Mouse (Mus musculus): ENCODE measurements around the gene Plxdc1.

Plxdc1 gene

GRCm38 (mm10) chr11:97958641-97959299, 27.5 kb downstream of the Plxdc1 start:
- CTCF ChIA-PET = no interaction called here

GRCm38 (mm10) chr11:97956905-97957560, 29.2 kb downstream of the Plxdc1 start:
- CTCF ChIA-PET = interaction anchor here (0.5 to 1.4 kb wide), 2 partner anchors 46 to 49 kb away, joined by 4 to 10 read pairs; no protein-coding TSS in a partner anchor

DNA sequence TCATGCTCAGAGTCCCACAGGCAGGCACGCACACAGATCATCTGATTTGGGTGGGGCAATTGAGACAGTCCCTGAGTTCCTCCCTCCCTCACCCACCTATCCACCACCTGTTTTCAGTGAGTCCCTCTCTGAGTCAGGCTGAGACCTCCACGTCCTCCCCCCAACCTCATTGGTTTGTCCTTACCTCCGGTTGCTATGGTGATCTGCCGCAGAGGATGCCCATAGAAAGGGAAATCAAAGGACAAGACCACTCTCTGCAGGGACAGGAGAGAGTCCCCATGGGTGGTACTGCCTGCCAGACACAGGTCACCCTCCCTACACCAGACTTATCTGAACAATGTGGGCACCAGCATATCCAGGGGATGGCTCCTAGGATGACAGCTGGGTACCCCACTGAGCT, 30.3 kb downstream of the Plxdc1 start:
- CTCF ChIA-PET = no interaction called here

GRCm38 (mm10) chr11:97955146-97955902, 30.9 kb downstream of the Plxdc1 start:
- CTCF ChIA-PET = no interaction called here

GRCm38 (mm10) chr11:97954469-97955141, 31.6 kb downstream of the Plxdc1 start:
- CTCF ChIA-PET = no interaction called here

DNA sequence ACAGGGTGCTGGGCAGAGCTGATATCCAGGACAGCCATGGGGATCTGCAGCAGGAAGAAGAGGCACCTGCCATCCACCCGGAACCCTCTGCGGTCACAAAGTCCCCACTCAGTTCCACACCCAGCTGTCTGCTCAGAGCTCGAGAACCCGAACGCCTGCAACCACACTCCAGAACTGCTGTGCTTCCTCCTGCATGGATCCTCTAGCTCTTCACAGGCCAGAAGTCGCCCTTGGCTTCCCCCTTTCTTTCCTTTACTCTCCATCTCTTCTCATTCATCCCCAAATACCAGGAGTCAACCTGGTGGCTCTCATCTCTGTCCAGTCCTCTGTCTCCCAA, 32.3 kb downstream of the Plxdc1 start:
- CTCF ChIA-PET = no interaction called here

GRCm38 (mm10) chr11:97953179-97953938, 32.9 kb downstream of the Plxdc1 start:
- CTCF ChIA-PET = no interaction called here

- CTCF ChIA-PET = no interaction called here
These were observed 33.8 kb downstream of the Plxdc1 start for GRCm38 (mm10) chr11:97952367-97953006.

- CTCF ChIA-PET = interaction anchor here (0.5 to 0.7 kb wide), 2 partner anchors 10 to 1965 kb away, joined by 4 to 16 read pairs; no protein-coding TSS in a partner anchor
These were observed 36.4 kb downstream of the Plxdc1 start for GRCm38 (mm10) chr11:97949703-97950475.

DNA sequence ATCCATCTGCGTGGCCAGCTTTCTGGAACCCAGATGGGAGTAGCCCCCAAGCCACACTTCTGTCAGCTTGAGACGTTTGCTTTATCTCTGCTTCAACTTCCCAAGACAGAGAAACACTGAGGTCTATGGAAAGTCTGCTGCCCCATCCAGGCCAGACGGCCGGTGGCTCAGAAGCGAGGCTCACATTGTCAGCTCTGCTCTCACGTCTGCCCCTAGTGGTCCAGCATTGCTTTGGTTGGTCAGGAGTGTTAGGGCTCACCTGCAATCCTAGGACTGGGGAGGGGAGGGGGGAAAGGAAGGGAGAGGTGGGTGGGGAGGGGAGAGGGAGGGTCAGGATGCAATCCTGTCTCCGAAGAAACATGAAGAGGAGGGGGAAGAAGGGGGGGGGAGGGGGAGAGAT, 38.8 kb downstream of the Plxdc1 start:
- CTCF ChIA-PET = no interaction called here

GRCm38 (mm10) chr11:97945738-97946289, 40.4 kb downstream of the Plxdc1 start:
- CTCF ChIA-PET = interaction anchor here (0.6 to 0.7 kb wide), 2 partner anchors 58 to 88 kb away, joined by 3 to 4 read pairs; no protein-coding TSS in a partner anchor

DNA sequence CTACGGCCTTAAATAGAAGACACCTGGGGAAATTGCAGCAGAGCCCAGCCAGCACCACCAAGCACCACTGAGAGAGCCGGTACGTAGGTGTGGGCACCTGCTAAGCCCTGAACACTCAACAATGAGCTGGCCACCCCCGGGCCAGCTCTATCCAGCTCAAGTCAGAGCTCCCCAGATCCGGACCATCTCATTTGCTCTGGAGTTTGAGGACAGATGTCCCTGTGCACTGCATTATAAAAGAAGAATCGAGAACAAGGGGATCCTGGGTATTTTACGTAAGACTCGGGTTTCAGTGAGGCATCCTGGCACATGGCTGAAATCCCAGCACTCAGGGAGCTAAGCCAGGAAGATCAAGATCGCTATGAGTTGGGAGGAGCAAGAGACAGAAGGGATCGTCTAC, 41.2 kb downstream of the Plxdc1 start:
- CTCF ChIA-PET = no interaction called here

DNA sequence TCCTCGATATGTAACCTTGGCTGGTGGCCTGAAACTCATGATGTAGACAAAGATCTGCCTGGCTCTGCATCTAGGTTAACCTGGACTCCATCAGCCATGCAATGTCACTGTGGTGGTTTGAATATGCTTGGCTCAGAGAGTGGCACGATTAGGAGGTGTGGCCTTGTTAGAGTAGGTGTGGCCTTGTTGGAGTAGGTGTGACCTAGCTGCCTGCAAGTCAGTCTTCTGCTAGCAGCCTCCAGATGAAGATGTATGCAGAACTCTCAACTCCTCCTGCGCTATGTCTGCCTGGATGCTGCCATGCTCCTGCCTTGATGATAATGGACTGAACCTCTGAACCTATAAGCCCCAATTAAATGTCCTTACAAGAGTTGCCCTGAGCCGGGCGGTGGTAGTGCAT, 43.0 kb downstream of the Plxdc1 start:
- CTCF ChIA-PET = no interaction called here

GRCm38 (mm10) chr11:97942420-97943111, 43.7 kb downstream of the Plxdc1 start:
- CTCF ChIA-PET = no interaction called here

- CTCF ChIA-PET = interaction anchor here (1.2 kb wide), 1 partner anchor 83 kb away, joined by 3 read pairs; no protein-coding TSS in a partner anchor
These were observed 48.7 kb downstream of the Plxdc1 start for GRCm38 (mm10) chr11:97937469-97938105.

DNA sequence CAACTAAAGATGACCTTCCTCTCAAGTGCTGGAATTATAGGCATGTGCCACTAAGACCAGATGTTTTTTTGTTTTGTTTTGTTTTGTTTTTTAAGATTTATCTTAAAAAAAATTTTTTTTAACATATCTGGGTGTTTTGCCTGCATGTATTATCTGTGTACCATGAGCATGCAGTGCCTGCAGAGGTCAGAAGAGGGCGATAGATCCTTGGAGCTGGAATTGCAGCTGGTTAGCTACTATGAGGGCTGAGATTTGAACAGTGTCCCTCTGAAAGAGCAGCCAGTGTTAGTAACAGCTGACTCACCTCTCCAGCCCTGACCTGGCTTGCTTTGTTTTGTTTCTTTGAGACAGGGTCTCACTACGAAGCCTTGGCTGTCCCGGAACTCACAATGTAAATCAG, 49.5 kb downstream of the Plxdc1 start:
- CTCF ChIA-PET = interaction anchor here (0.5 to 1.2 kb wide), 2 partner anchors 83 to 572 kb away, joined by 3 read pairs; no protein-coding TSS in a partner anchor

DNA sequence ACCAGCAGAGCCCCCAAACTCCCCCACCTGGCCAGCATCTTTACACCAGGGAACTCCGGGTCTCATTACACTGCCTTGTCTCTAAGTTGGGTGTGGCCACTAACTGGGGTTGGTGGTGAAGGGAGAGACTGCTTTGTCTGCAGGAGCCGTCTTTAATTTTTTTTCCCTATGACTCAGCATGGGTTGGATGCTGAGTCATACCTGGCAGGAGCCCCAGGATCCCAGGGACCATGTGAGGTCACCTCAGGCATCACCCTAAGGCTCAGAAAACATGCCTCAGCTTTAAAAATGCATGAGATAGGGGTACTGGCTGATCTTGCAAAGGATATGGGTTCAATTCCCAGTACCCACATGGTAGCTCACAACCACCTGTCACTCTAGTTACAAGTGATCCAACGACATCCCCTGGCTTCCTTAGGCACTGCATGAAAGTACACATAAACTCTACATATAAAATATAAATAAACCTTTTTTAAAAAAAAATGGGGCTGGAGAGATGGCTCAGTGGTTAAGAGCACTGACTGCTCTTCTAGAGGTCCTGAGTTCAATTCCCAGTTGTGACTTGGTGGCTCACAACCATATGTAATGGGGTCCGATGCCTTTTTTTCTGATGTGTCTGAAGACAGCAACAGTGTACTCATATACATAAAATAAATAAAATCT, 50.2 kb downstream of the Plxdc1 start:
- CTCF ChIA-PET = interaction anchor here (0.5 kb wide), 1 partner anchor 571 kb away, joined by 3 read pairs; no protein-coding TSS in a partner anchor

DNA sequence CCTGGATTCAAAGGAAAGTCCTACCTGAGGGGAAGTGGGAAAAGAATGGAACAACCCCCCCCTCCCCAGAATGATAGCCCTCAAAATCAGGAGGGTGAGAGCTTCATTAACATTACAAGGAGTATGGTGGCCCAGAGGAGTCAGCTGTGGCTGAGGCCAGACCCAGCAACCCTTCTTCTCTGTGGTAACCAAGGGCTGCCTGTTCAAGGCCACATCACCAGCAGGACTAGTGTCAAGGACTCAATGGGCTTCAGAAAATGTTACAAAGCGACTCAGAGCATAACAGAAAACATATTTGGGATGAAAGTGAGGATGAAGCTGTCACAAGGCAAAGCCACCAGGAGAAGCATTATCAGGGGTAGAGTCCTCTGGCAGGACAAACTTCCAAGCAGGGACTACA, 52.7 kb downstream of the Plxdc1 start:
- CTCF ChIA-PET = no interaction called here
